Mouse (Mus musculus) megakaryocyte, embryonic 14.5 days (primary cell): ENCODE measurements at regions not wholly inside any gene's neighbourhood (a gene's known extent, or its start where the extent isn't known, plus 50 kb on each side); places are given as distances from the start of the nearest gene placed in this dataset.

Experiments
- FLI1 ChIP-seq: IDR thresholded peaks from 2 replicates; pipeline ENCODE4 v1.6.1; 2012; ENCODE audit warnings: low read length, inconsistent platforms, mixed read lengths
- GATA1 ChIP-seq: IDR thresholded peaks from 3 replicates; pipeline ENCODE4 v1.6.1; 2012; ENCODE audit warnings: mixed read lengths, low read length, inconsistent platforms, borderline replicate concordance

GRCm38 (mm10) chr9:100176291-100176690, 300.3 kb upstream of the Sox14 start:
- TF ChIP-seq GATA1 (no peak), FLI1 (no peak)
